Mouse (Mus musculus) liver, adult 2 months (tissue): Measurements from ENCODE around the gene Ctbp2.

ENCODE experiments used
- CTCF ChIP-seq: fragments of 200-500 bp; IDR thresholded peaks from 2 replicates; pipeline ENCODE4 v1.5.1; 2011; ENCODE audit warnings: low read depth, low read length, control low read depth
- POLR2A ChIP-seq: fragments of 200-500 bp; IDR thresholded peaks from 2 replicates; pipeline ENCODE4 v1.6.1; 2011; ENCODE audit warnings: low read length, control low read depth; ENCODE audit not compliant: insufficient read depth; ENCODE audit errors: extremely low read depth

DNA sequence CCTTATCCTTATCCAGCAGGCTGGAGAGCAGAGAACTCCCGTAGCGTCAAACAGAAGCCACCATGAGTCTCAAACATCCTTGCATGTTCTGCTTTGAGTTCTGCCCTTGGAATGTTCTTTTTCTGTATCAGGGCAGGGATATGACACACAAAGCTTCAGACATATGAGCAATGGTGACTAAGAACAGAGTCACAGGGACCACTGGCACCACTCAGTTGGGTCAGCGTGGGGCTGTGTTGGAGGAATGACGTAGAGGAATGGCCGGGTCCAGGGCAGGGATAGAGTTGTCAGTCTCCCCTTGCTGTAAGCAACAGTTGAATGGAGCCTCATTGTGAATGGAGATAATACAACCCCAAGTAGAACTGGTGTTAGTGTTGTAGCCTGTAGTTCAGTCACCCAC is 8.5 kb upstream of the Ctbp2 start:
- no peak for TF ChIP-seq POLR2A
- no peak for TF ChIP-seq CTCF
